Mouse (Mus musculus) heart, adult 8-10 months (tissue): Measurements from ENCODE around the gene C1qtnf7. TPM values are rescaled to one million over a fixed set of nuclear protein-coding genes. Genes with fewer than 3 reads are reported as not detected.
A peak's percentile ranks its signal among the peaks of the same experiment; 100 is the strongest.

Experiments
- DNase-seq: peaks from one replicate; pipeline ENCODE4 v3.0.0; 2022; ENCODE audit warnings: low spot score
- total RNA-seq, 4 experiments: library from RNA; stranded (reverse); gene quantifications; 2 replicates each; pipeline ENCODE4 v1.2.4; 2022

C1qtnf7 gene
- total RNA-seq, 4 experiments from 2014 or later: 5.7 to 8.5 (median 6.1) TPM

- DNase-seq: no peak
Measured at GRCm38 (mm10) chr5:43539871-43540270, 24.5 kb downstream of the C1qtnf7 start.

DNA sequence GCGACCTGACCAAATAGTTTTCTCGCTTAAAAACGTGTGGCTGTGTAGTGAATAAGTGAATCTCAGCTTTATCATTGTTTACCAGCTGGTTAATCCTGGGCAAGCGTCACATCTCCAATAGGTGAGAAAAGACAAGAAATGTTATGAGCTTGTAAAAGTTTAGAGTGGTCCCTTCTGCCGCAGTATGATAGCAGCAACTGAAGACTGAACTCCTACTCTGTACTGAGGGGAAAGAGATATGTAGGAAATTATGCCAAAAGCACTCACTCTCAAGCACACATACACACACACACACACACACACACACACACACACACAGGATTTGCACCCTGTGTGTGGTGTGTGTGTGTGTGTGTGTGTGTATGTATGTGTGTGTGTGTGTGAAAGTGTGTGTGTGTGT lies 26.2 kb downstream of the C1qtnf7 start:
- DNase-seq: no peak

DNA sequence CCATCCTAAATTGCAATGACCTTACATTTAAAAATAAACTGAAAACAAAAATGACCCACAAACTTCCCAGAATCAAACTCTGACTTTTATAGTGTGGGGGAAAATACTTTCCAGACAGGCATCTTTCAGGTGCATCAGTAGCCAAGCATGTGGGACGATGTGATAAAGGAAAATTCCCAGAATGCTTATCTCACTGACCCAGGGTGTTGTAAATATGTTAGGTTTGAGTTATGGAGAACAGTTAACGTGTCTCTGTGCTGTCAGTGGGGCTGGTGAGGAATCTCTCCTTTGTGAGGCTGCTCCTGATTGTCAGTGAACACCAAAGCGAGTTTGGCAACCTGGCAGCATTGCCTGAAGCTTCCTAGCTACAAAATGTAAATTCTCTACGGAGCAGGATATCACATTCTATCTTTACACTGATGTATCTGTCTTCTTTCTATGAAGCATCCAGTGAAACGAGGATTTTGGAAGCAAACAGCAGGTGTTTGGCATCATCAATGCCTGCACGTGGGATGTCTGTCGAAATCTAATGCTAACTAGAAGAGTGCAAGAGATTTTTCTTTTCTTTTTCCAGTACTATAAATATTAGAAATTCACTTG lies 27.0 kb downstream of the C1qtnf7 start:
- DNase-seq: no peak

GRCm38 (mm10) chr5:43549951-43550350 lies 34.6 kb downstream of the C1qtnf7 start:
- no peak for DNase-seq

GRCm38 (mm10) chr5:43550444-43550843 lies 35.1 kb downstream of the C1qtnf7 start:
- DNase-seq: no peak

DNA sequence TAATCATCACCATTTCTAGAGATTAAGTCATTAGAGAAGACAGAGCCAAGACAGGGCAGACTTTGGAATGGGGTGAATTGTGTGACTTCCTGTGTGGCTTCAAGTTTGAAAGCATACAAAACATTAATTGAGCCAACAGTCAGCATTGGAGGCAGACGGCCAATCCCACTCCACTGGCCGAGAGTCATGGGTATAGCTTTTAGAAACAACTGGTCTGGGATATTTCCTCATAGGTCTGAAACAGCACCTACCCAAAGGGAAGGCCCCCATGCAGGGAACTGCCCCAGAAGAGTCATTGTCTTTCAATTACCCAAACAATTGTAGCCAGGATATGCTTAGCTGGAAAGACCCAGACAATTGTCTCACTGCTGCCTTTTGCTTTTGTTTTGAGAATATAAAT lies 39.5 kb downstream of the C1qtnf7 start:
- DNase-seq: peak; percentile 20

GRCm38 (mm10) chr5:43555406-43555805 lies 40.1 kb downstream of the C1qtnf7 start:
- no peak for DNase-seq

DNA sequence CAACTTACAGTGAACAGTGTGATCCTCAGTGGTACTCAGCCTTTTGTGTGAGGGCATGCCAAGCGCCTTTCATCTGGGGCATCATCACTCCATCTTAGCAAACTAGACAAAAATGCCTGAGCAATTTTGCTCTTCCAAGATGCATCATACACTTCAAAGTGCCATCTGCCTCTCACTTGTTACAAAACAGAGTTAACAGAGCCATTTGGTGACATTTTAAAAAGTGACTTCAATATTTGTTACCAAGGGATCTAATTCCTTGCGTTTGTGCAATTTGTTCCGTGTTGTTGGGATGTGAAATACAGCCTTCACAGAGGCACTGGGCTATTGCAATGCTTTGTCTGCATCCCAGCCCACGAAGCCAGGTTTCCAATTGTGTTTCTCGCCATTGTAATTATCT lies 42.1 kb downstream of the C1qtnf7 start:
- DNase-seq: no peak

- DNase-seq: peak; percentile 27
Measured at GRCm38 (mm10) chr5:43561639-43562252, 46.4 kb downstream of the C1qtnf7 start.

GRCm38 (mm10) chr5:43569720-43570359 lies 54.5 kb downstream of the C1qtnf7 start:
- no peak for DNase-seq

DNA sequence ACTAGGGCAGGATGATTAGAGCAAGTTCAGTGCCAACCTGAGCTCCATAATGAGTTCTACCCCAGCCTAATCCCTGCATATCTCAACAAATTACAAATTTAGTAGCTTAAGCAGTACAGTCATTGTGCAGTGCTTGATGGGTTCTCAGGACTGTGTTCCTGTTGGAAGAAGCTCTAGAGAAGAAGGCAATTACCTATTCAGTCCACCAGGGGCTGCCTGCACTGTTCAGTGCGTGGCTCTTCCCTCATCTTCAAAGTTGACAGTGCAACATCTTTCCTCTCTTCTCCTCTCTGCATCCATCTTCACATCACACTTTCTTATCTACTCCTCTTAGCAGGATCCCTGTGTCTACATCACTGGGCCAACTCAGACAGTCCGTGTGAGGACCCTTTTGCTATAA lies 67.5 kb downstream of the C1qtnf7 start:
- no peak for DNase-seq

DNA sequence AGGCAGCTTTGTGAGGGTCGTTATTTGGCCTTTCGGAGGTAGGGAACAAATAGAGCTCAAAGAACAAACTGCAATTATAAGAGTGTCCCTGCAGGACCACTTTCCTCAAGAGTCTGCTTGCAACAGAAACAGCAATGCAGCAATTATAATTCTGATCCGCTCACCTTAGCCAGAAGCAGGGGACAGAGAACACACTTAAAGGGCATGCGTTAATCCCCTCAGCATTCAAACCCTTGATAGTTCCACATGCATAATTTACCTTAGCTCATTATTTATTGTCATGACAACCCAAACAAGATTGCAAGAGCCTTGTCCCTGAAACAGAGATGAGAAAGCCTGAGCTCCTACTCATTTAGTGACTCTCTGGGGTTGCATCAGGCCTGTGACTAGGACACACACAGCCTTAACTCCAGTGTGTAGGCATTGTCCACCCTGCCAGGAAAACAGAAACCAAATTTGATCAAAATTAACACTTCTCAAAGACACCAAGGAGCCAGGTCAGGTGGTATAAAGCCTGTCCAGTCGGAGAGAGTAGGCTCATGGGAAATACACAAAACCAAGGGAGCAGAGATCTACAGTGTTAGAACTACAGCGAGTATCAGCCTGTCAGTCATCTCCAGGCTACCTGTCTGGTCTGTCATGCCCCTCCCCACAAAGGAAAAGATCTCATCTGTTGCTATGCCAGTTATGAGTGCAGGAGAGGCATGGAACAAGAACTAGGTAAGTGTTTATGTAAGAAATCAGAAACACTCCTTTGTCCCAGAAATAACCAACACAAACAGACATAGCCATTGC lies 68.2 kb downstream of the C1qtnf7 start:
- DNase-seq: no peak

- DNase-seq: no peak
Measured at GRCm38 (mm10) chr5:43584464-43584863, 69.1 kb downstream of the C1qtnf7 start.

GRCm38 (mm10) chr5:43585406-43586245 lies 70.3 kb downstream of the C1qtnf7 start:
- no peak for DNase-seq

- DNase-seq: no peak
Measured at GRCm38 (mm10) chr5:43588791-43589439, 73.6 kb downstream of the C1qtnf7 start.

- no peak for DNase-seq
Measured at GRCm38 (mm10) chr5:43589440-43589830, 74.1 kb downstream of the C1qtnf7 start.

GRCm38 (mm10) chr5:43590311-43590731 lies 75.0 kb downstream of the C1qtnf7 start:
- DNase-seq: peak; percentile 51

DNA sequence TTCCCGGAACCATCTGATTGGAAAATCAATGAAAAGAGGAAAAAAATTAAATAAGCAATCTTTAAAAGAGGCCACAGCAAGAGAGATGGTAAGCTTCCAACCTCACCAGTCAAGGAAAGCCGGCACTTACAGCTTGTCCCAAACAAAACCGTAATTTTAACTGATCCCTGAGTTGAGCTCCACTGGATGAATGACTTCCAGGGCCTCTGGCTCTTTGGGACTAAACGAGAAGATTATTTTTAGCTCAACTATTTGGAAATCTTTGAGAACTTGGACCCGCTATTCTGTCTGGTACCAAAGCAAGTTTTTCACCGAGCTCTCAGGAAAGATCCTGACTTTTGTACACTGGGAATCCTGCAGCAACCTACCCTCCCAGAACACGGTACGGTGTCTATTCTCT lies 86.3 kb downstream of the C1qtnf7 start:
- no peak for DNase-seq

GRCm38 (mm10) chr5:43602518-43602917 lies 87.2 kb downstream of the C1qtnf7 start:
- no peak for DNase-seq

DNA sequence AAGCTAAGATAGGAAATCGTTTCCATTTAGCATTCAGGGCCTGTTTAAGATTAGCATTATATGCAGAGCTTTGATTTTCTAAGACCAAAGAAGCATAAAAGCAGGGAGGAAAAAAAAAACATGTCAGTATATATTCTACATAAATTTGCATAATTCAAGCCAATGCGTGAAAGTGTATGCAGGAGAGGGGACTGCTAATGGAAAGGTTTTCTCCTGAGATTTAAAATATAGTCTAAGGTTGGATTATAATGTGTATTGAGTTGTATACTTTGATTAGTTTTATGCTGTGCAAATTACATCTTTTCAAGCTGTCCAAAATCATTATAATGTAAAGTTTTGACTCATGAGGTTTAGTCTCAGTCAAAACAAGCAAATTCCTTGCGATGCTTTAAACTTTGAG lies 88.2 kb downstream of the C1qtnf7 start:
- no peak for DNase-seq

DNA sequence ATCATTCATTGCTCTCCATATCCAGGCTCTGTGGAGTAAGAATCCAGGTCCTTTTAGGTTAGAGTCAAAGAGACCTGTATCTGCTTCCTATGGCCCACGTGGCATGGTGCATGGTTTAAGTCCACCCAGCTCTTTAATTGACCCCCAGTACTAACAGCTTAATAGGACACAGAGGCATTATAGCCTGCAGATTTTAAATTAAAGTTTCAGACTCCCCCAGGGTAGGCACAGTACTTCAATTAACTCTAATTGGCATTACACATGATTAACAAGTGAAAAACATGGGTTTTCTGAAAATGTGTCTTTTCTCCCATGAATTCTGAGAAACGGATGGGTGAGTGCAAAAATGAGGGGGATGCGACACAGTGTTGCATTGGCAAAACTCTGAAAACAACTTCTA lies 92.7 kb downstream of the C1qtnf7 start:
- no peak for DNase-seq
